Mouse (Mus musculus) common myeloid progenitor, adult 5-6 weeks (primary cell): Measurements from ENCODE around the gene Bbof1. TPM values are rescaled to one million over a fixed set of nuclear protein-coding genes. Genes with fewer than 3 reads are reported as not detected.

Experiments used
- ATAC-seq: replicated peaks from 2 replicates; pipeline ENCODE4 v1.8.0; 2016; ENCODE audit warnings: low read depth, mild to moderate bottlenecking, moderate TSS enrichment, inconsistent platforms; ENCODE audit not compliant: poor library complexity, severe bottlenecking
- total RNA-seq: library from RNA; stranded (forward); fragments of 200-1000, 187-1606 nt; gene quantifications from 2 replicates; pipeline ENCODE4 v1.2.3, GENCODE M21; 2017

Bbof1 gene
- total RNA-seq, 1 experiment from 2014 or later: 5.0 TPM

DNA sequence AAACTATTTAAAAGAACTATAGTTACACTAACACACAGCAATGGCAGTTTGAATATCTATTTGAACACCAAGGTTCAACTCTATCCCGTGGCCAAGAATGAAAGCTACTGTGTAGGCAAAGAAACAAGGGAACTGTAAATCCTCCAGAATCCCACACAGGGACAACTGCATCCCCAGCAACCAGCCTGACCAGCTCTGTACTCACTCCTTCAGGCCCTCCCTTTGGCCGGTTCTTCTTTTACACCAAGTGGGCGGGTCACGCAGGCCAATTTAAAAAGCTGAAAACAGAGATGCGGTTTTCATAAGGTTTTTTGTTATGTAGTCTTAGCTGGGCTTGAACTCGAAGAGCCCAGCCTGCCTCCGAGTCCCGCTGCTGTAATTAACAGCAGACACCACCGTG, 9.7 kb upstream of the Bbof1 start:
- no peak for ATAC-seq

- ATAC-seq: no peak
Observed at GRCm38 (mm10) chr12:84399663-84400062, 9.2 kb upstream of the Bbof1 start.

DNA sequence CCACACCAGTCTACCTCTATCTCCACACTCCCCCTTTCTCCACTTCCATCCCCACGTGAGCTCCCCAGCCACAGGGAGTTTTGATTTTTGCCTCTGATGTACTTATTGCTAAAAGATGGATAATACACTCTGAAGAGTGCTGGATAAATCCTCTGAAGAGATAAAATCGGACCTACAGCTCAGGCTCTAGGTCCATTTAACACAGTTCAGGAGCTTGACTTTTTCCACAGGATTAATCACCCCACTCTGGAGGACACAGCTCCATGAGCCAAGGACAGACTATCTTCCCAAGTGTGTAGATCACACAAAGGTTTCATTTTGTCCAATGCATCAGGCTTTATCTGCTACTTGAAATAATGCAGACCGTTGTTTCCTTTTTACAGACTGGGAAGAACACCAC, 8.8 kb upstream of the Bbof1 start:
- ATAC-seq: no peak

- no peak for ATAC-seq
Observed at GRCm38 (mm10) chr12:84400653-84401052, 8.2 kb upstream of the Bbof1 start.

DNA sequence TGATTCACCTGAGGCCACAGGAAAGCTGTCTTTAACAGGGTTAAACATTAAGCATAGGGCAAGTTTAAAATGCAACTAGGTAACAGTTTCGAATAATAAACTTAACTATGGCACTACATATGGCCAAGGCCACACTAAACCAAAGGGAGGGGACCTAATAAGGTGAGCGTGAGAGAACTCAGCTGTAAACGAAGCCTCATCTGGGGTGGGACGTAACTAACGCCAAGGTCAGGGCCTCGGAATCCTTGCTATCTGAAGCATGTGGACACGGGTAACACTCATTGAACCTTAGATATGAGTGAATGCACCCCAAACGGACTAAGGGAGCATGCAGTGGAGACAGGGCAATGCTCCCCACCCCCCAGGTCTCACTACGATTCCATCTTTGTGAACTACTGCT, 5.9 kb upstream of the Bbof1 start:
- ATAC-seq: no peak

DNA sequence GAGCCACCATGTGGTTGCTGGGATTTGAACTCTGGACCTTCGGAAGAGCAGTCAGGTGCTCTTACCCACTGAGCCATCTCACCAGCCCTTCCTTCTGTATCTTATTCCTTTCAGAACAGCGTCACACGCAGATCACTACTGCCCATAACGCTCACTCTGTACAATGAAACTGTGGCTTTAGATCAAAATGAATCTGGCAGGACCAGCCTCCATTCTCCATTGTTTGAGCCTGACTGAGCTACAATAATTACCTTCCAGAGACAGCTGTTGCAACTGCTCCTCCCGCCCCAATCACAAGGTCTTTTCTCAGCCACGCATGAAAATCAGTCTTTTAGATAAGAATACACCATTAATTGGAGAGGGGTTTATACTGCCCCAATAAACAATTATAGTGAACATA, 4.3 kb upstream of the Bbof1 start:
- ATAC-seq: no peak

DNA sequence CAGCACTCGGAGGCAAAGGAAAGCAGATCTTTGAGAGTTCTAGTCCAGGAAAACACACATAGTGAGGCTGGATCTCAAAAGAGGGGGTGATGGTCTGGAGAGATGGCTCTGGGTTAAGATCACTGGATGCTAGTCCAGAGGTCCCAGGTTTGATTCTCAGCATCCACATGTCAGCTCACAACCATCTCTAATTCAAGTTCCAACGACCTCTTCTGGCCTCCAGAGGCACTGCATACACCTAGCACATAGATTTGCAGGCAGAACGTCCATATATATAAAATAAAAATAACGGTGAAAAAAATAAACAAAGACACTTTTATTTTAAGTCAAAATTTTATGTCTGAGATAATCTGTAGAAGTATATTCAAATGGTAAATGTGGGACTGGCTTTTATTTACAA, 1.6 kb upstream of the Bbof1 start:
- ATAC-seq: no peak

DNA sequence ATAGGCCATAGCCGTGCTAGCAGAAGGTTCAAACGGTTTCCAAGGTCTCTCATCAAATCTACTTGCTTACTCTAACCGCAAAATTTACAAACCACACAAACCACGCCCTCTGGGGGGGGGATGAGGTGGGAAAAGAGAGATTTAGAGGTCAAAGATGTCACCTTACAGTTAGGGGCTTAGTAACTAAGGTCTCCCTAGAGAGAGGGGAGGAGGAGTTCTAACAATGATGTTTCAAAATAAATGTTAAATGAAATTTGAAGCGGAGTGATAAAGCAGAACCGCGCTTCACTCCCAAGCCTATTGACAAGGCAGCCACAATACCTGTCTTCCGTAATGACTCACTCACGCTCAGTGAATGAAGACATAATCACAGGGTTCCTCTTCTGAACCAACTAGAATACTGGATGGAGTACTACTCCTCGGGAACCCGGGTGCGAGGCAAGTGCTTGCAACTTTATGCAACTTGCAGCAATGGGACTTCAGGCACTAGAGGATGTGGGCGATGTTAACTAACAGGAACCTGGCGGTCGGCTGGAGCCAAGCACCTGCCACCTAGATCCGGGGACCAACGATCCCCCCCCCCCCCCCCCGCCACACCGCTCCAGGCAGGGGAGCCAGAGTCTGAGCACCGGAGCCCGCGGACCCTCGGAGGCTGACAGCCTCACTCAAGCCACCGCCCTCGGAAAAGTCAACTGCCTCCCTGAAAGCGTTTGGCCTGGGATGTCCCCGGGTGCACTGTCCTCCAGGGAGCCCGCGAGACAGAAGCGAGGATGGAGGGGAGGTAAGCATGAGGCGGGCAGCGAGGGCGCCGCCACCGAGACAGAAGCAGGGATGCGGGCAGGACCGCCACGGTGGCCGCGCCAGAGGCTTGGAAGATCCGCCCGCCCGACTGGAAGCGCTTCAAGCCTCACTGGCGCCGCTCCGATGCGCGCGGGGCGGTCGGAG, 725 bp upstream of the Bbof1 start:
- ATAC-seq: peak; percentile 49

DNA sequence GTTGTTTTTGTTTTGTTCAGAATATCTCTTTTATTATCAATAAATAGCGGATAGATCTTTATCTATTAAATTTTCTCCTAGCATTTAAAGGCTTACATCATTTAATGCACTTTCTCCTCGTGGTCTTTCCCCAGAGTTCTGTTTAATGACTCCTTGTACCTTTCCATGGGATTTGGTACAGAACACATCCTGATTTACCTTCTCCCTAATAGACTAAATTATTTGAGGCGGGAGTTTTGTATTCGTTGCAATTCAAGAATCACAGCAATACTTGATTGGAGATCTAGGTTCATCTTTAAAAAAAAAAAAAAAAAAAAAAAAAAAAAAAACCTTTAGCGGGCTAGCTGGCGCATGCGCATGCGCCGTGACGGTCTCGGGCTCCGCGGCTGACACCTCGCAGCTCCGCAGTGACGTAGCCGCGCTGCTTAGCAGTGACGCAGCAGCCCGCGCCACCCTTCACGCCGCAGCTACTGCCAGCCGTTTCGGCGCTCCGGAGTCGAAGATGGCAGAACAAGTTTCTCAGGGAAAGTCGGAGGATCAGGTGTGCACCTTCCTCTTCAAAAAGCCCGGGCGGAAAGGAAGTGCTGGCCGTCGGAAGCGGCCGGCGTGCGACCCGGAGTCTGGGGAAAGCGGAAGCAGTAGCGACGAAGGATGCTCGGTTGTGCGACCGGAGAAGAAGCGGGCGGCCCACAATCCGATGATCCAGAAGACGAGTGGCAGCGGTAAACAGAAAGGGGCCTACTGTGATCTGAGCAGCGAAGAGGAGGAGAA, 8.1 kb downstream of the Bbof1 start, which contains the start of gene Rnf113a2:
Gene Rnf113a2, plus strand, starts transcription at position 363 of the 771 bp plus-strand sequence.
- peak; percentile 98 for ATAC-seq

GRCm38 (mm10) chr12:84417605-84417922, 8.7 kb downstream of the Bbof1 start:
- ATAC-seq: no peak

DNA sequence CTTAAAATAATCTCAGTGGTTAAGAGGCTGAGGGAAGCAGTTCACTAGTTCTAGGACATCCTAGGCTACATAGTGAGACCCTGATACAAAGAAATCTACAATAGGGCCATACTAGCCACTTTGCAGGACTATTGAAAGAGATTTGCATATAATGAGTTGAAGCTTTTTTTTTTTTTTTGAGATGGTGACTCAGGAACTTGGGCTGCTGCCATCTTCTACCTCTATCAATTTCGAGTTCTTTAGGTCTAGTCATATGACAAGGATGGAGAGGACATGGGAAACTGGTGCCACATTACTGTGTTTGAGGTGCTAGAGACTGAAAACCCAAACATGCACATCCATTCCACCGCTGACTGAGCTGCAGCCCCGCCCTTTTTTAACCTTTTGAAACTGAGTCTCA, 15.1 kb downstream of the Bbof1 start:
- ATAC-seq: no peak

DNA sequence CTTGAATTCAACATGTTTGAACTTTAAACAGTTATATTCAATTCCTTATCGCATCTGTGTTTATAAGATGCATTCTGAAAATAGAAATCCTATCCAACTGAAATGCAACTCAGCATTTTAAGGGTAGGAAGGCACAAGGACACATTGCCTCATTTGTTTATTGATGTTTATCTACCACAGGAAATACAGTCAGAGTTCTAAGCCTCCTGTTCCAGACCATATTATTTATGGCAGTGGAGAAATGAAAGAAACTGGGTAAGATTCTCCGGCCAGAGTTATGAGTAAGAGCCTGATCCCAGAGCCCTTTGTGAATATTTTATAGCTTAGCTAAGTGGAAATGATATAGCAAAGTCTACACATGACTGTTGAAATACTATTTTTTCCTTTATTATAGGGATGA, 21.0 kb downstream of the Bbof1 start:
- no peak for ATAC-seq

- ATAC-seq: no peak
Observed at GRCm38 (mm10) chr12:84438697-84439096, 29.8 kb downstream of the Bbof1 start.

- no peak for ATAC-seq
Observed at GRCm38 (mm10) chr12:84442526-84442925, 33.7 kb downstream of the Bbof1 start.

- ATAC-seq: no peak
Observed at GRCm38 (mm10) chr12:84447386-84447785, 38.5 kb downstream of the Bbof1 start.

- ATAC-seq: no peak
Observed at GRCm38 (mm10) chr12:84448181-84448580, 39.3 kb downstream of the Bbof1 start.

GRCm38 (mm10) chr12:84449887-84450286, 41.0 kb downstream of the Bbof1 start:
- ATAC-seq: no peak

DNA sequence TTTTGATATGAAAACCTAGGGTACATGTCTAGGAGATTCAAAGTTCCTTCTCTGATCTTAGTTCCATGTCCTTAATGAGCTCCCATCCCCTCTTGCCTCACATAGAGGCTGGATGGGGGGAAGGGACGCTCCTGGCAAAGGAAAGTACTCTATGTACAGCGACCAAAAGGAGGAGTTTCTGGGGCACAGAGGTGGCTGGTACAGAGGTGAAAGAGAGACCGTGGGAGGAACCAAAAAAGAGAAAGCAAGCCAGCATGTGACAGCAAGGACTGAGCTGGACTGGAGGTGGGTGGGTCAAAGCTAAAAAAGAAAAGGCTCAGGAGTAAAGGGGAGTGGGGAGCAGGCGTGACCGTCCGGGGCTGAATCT, 41.5 kb downstream of the Bbof1 start:
- ATAC-seq: peak; percentile 2; the same call in 1 of the 2 replicates

DNA sequence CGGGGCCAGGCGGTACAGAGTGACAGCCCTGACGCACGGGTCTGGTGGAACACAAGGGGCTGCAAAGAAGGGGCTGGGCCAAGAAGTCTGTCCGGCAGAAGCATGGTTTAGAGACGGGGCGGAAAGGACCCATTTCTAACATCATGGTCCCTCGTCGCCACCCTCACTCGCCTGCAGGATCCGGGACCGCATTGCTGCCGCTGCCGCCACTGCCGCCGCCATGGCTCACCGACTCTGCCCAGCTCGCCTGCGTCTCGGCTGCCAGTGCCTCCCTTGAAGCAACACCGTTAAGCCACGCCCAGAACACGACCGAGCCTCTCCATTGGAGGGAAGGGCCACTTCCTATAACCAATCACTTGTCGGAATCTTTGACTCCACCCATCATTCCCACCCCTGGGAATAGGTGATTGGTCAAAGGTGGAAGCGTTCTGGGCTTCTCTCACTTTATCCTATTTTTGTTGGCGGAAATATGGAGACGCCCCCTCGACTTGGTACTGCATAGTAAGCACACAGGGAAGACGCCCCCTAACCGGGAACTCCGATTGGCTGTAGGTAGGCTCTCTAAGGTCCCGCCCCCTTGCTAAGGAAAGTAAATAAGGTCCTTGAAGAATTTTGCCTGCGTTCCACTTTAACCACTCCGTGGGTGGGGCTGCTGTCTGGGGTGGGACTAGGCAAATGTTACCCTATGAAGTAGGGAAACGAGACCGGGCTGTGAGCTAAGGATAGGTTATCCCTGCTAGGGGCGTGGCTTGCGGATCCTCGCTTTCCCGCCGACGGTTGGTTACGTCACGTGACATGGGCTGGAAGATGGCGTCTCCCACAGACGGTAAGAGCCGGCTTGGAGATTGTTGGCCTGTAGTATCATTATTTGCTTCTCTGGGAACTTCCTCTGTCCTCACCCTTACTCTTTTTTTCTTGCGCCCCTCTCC, 42.1 kb downstream of the Bbof1 start, which contains the start of the genes Aldh6a1 and Lin52:
Gene Aldh6a1, minus strand, starts transcription at position 287 of the 929 bp plus-strand sequence.
Gene Lin52, plus strand, starts transcription at position 705 of the 929 bp plus-strand sequence.
- peak; percentile 89 for ATAC-seq

- no peak for ATAC-seq
Observed at GRCm38 (mm10) chr12:84451801-84452200, 42.9 kb downstream of the Bbof1 start.
